Mouse (Mus musculus): ENCODE results near the gene Nkap. TPM values are rescaled to one million over a fixed set of nuclear protein-coding genes. Genes with fewer than 3 reads are reported as not detected.

Nkap gene
- polyA plus RNA-seq, 2 experiments, result 2.3 to 5.1 TPM

DNA sequence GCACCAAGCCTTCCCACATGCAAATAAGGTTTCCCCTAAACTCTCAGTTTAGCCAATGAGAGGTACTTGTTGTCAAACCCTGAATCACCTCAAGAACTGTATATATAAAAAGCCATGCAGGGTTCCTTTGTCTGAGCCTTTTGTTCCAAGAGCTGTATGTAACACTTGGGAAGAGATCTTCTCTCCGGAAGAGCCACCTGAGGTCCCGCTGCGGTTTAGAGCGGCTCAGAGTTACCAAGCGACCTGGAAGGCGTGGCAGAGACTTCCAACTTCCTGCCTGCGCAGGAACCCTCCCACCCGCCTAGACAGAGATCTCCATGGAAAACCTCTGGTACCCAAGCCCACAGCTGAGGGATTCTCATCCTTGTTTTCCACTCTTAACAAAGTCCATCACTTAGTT is 72.1 kb downstream of the Nkap start:
- Histone ChIP-seq H3K27ac (no peak overlapping the region), H3K9ac (replicated peaks) (no peak overlapping the region), H3K9me3 (ENCODE audit: control insufficient read depth, low read length) (no peaks in the 10 kb centered on the region), H3K27me3 (ENCODE audit: control insufficient read depth, insufficient read depth, low read length) (no peaks in the 10 kb centered on the region), H3K4me2 (ENCODE audit: low read depth) (no peak overlapping the region), H3K4me3 (ENCODE audit: insufficient read depth in 1 of 2, low read depth in 2 of 2, low read length in 2 of 2) (no peak overlapping the region), H3K36me3 (replicated peaks; ENCODE audit: control insufficient read depth, insufficient read depth, low read depth) (no peaks in the 10 kb centered on the region), H3K4me1 (replicated peaks; ENCODE audit: control insufficient read depth in 2 of 2, insufficient read depth in 2 of 2, low read length in 1 of 2) (no peaks in the 10 kb centered on the region)
- ATAC-seq (ENCODE audit: insufficient read depth), result no peak
- 37% methylated on average over 8 of the region's 8 CpGs for WGBS (ENCODE audit: insufficient replicate concordance)
- TF ChIP-seq EP300 (IDR thresholded peaks at IDR 0.05; ENCODE audit: low read depth) (no peak), CTCF (IDR thresholded peaks at IDR 0.05; ENCODE audit: low read depth) (no peak)
- no peak for DNase-seq (ENCODE audit: low read depth in 3 of 3, low spot score in 3 of 3)

Other genes with a start within 250 kb of the Nkap start
- gene Nkrf, start 223.9 kb upstream of the Nkap start, polyA plus RNA-seq (2012; rRNA removed), result 1.3 and 2.7 TPM in 2 replicates
- gene Nkrf, start 223.9 kb upstream of the Nkap start, polyA plus RNA-seq (2014; fragmentation: Nextera tagmentation; extraction: Ambion mirVana), result 1.2 and 1.3 TPM in 2 replicates
- gene Sept6, start 135.0 kb upstream of the Nkap start, polyA plus RNA-seq (2012; rRNA removed), result 2.1 and 3.0 TPM in 2 replicates
- gene Sept6, start 135.0 kb upstream of the Nkap start, polyA plus RNA-seq (2014; fragmentation: Nextera tagmentation; extraction: Ambion mirVana), result 3.0 and 3.1 TPM in 2 replicates
- gene Sowahd, start 78.0 kb upstream of the Nkap start, polyA plus RNA-seq (2012; rRNA removed), result 0.02 TPM in 1 of 2 replicates, not detected in the other
- gene Sowahd, start 78.0 kb upstream of the Nkap start, polyA plus RNA-seq (2014; fragmentation: Nextera tagmentation; extraction: Ambion mirVana), result 0.11 TPM in 1 of 2 replicates, not detected in the other
- 261 and 564 TPM in 2 replicates for gene Rpl39, start 41.4 kb upstream of the Nkap start, polyA plus RNA-seq (2012; rRNA removed)
- 545 and 615 TPM in 2 replicates for gene Rpl39, start 41.4 kb upstream of the Nkap start, polyA plus RNA-seq (2014; fragmentation: Nextera tagmentation; extraction: Ambion mirVana)
- gene Upf3b, start 16.5 kb upstream of the Nkap start, polyA plus RNA-seq (2012; rRNA removed), result 6.4 and 13.4 TPM in 2 replicates
- 7.4 and 7.9 TPM in 2 replicates for gene Upf3b, start 16.5 kb upstream of the Nkap start, polyA plus RNA-seq (2014; fragmentation: Nextera tagmentation; extraction: Ambion mirVana)
- gene Akap14, start 42.0 kb downstream of the Nkap start, polyA plus RNA-seq (2012; rRNA removed), result not detected in 2 replicates
- 0.13 TPM in 1 of 2 replicates, not detected in the other for gene Akap14, start 42.0 kb downstream of the Nkap start, polyA plus RNA-seq (2014; fragmentation: Nextera tagmentation; extraction: Ambion mirVana)
- gene Ndufa1, start 64.4 kb downstream of the Nkap start, polyA plus RNA-seq (2012; rRNA removed), result 111 and 169 TPM in 2 replicates
- gene Ndufa1, start 64.4 kb downstream of the Nkap start, polyA plus RNA-seq (2014; fragmentation: Nextera tagmentation; extraction: Ambion mirVana), result 253 and 273 TPM in 2 replicates
- gene Rnf113a1, start 64.5 kb downstream of the Nkap start, polyA plus RNA-seq (2012; rRNA removed), result 1.1 and 1.7 TPM in 2 replicates
- 2.3 and 3.2 TPM in 2 replicates for gene Rnf113a1, start 64.5 kb downstream of the Nkap start, polyA plus RNA-seq (2014; fragmentation: Nextera tagmentation; extraction: Ambion mirVana)
- not detected in 2 replicates for gene Gm9, start 84.2 kb downstream of the Nkap start, polyA plus RNA-seq (2012; rRNA removed)
- gene Gm9, start 84.2 kb downstream of the Nkap start, polyA plus RNA-seq (2014; fragmentation: Nextera tagmentation; extraction: Ambion mirVana), result not detected in 2 replicates
- not detected in 2 replicates for gene Rhox1, start 95.5 kb downstream of the Nkap start, polyA plus RNA-seq (2012; rRNA removed)
- not detected in 2 replicates for gene Rhox1, start 95.5 kb downstream of the Nkap start, polyA plus RNA-seq (2014; fragmentation: Nextera tagmentation; extraction: Ambion mirVana)
- not detected in 2 replicates for gene Rhox2a, start 118.2 kb downstream of the Nkap start, polyA plus RNA-seq (2012; rRNA removed)
- not detected in 2 replicates for gene Rhox2a, start 118.2 kb downstream of the Nkap start, polyA plus RNA-seq (2014; fragmentation: Nextera tagmentation; extraction: Ambion mirVana)
- gene Rhox3a, start 123.1 kb downstream of the Nkap start, polyA plus RNA-seq (2012; rRNA removed), result not detected in 2 replicates
- gene Rhox3a, start 123.1 kb downstream of the Nkap start, polyA plus RNA-seq (2014; fragmentation: Nextera tagmentation; extraction: Ambion mirVana), result not detected in 2 replicates
- not detected in 2 replicates for gene Rhox4a, start 138.5 kb downstream of the Nkap start, polyA plus RNA-seq (2012; rRNA removed)
- not detected in 2 replicates for gene Rhox4a, start 138.5 kb downstream of the Nkap start, polyA plus RNA-seq (2014; fragmentation: Nextera tagmentation; extraction: Ambion mirVana)